Mouse (Mus musculus) testis, adult 2 months (tissue): ENCODE measurements at regions not wholly inside any gene's neighbourhood (a gene's known extent, or its start where the extent isn't known, plus 50 kb on each side); places are given as distances from the start of the nearest gene placed in this dataset.

Experiments
- H3K27ac ChIP-seq: fragments of 200-500 bp; 2 replicates; pipeline ENCODE4 v1.5.1; 2012; ENCODE audit warnings: low read depth, low read length; ENCODE audit not compliant: control insufficient read depth, insufficient read depth
- H3K27me3 ChIP-seq: fragments of 200-500 bp; 2 replicates; pipeline ENCODE4 v1.6.1; 2012; ENCODE audit warnings: mild to moderate bottlenecking, low read length, moderate library complexity; ENCODE audit not compliant: control insufficient read depth, insufficient read depth
- H3K36me3 ChIP-seq: fragments of 200-500 bp; 2 replicates; pipeline ENCODE4 v1.6.1; 2012; ENCODE audit warnings: mild to moderate bottlenecking, low read length; ENCODE audit not compliant: control insufficient read depth, insufficient read depth
- H3K4me1 ChIP-seq: fragments of 200-500 bp; 2 replicates; pipeline ENCODE4 v1.6.1; 2012; ENCODE audit warnings: low read length; ENCODE audit not compliant: control insufficient read depth, insufficient read depth
- H3K4me3 ChIP-seq: fragments of 200-500 bp; 2 replicates; pipeline ENCODE4 v1.5.1; 2012; ENCODE audit warnings: low read depth, mild to moderate bottlenecking, low read length, moderate library complexity, mixed read lengths; ENCODE audit not compliant: control insufficient read depth
- CTCF ChIP-seq: fragments of 200-500 bp; IDR thresholded peaks from 2 replicates; pipeline ENCODE4 v1.5.1; 2012; ENCODE audit warnings: low read depth, mild to moderate bottlenecking, inconsistent platforms, low read length, moderate library complexity; ENCODE audit not compliant: control insufficient read depth, insufficient read depth, insufficient replicate concordance
- POLR2A ChIP-seq: fragments of 200-500 bp; IDR thresholded peaks from 2 replicates; pipeline ENCODE4 v1.6.1; 2012; ENCODE audit warnings: low read depth, mild to moderate bottlenecking, inconsistent platforms, low read length, moderate library complexity; ENCODE audit not compliant: control insufficient read depth

GRCm38 (mm10) chr6:127286681-127287476, 134.9 kb upstream of the Ccnd2 start:
- no peaks in the 10 kb centered on the region for H3K4me1 ChIP-seq
- H3K27me3 ChIP-seq = no peaks in the 10 kb centered on the region
- H3K4me3 ChIP-seq = no peak overlapping the region
- H3K27ac ChIP-seq = no peak overlapping the region
- no peak for TF ChIP-seq CTCF
- H3K36me3 ChIP-seq = no peaks in the 10 kb centered on the region

GRCm38 (mm10) chr6:127288946-127289345, 137.0 kb upstream of the Ccnd2 start:
- Histone ChIP-seq H3K27ac (no peak overlapping the region), H3K27me3 (no peaks in the 10 kb centered on the region), H3K4me1 (no peaks in the 10 kb centered on the region), H3K36me3 (no peaks in the 10 kb centered on the region), H3K4me3 (no peak overlapping the region)
- TF ChIP-seq CTCF = no peak
- TF ChIP-seq POLR2A = no peak

- no peaks in the 10 kb centered on the region for H3K27me3 ChIP-seq
- H3K4me3 ChIP-seq = no peak overlapping the region
- no peaks in the 10 kb centered on the region for H3K4me1 ChIP-seq
- H3K36me3 ChIP-seq = no peaks in the 10 kb centered on the region
- TF ChIP-seq CTCF (no peak), POLR2A (no peak)
- no peak overlapping the region for H3K27ac ChIP-seq
Measured at GRCm38 (mm10) chr6:127291937-127292336, 139.9 kb upstream of the Ccnd2 start.

GRCm38 (mm10) chr6:127293829-127294228, 141.8 kb upstream of the Ccnd2 start:
- no peaks in the 10 kb centered on the region for H3K27me3 ChIP-seq
- TF ChIP-seq POLR2A = no peak
- TF ChIP-seq CTCF = no peak
- no peak overlapping the region for H3K4me3 ChIP-seq
- no peak overlapping the region for H3K27ac ChIP-seq
- no peaks in the 10 kb centered on the region for H3K36me3 ChIP-seq
- no peaks in the 10 kb centered on the region for H3K4me1 ChIP-seq

- Histone ChIP-seq H3K27me3 (no peaks in the 10 kb centered on the region), H3K4me1 (no peaks in the 10 kb centered on the region), H3K4me3 (no peak overlapping the region), H3K36me3 (no peaks in the 10 kb centered on the region), H3K27ac (no peak overlapping the region)
- no peak for TF ChIP-seq POLR2A
- TF ChIP-seq CTCF = no peak
Measured at GRCm38 (mm10) chr6:127298105-127298504, 146.1 kb upstream of the Ccnd2 start.

GRCm38 (mm10) chr6:127311192-127312054, 135.2 kb upstream of the Parp11 start:
- H3K4me3 ChIP-seq = no peak overlapping the region
- TF ChIP-seq CTCF (no peak), POLR2A (no peak)

GRCm38 (mm10) chr6:127317309-127317708, 129.3 kb upstream of the Parp11 start:
- no peak for TF ChIP-seq CTCF
- no peak for TF ChIP-seq POLR2A
- H3K4me1 ChIP-seq = no peaks in the 10 kb centered on the region
- H3K27me3 ChIP-seq = no peaks in the 10 kb centered on the region
- no peaks in the 10 kb centered on the region for H3K36me3 ChIP-seq
- H3K27ac ChIP-seq = no peak overlapping the region
- no peak overlapping the region for H3K4me3 ChIP-seq

More at GRCm38 (mm10) chr6:127311192-127312054, 135.2 kb upstream of the Parp11 start:
- Histone ChIP-seq H3K27me3 (no peaks in the 10 kb centered on the region), H3K27ac (no peak overlapping the region), H3K36me3 (no peaks in the 10 kb centered on the region), H3K4me1 (no peaks in the 10 kb centered on the region; the same call in 1 of the 2 replicates)
